Mouse (Mus musculus) splenic B cell, adult 2 months (primary cell): ENCODE data around the gene Gm10762.

Experiments
- DNase-seq: peaks from one replicate; pipeline ENCODE4 v3.0.0-alpha.2; 2011; ENCODE audit warnings: low read depth, low spot score
- H3K27me3 ChIP-seq: 2 replicates; pipeline ENCODE4 v1.6.1; 2012; ENCODE audit warnings: mild to moderate bottlenecking, low read length, moderate library complexity, mixed read lengths; ENCODE audit not compliant: control insufficient read depth, poor library complexity, insufficient read depth, severe bottlenecking
- H3K36me3 ChIP-seq: 2 replicates; pipeline ENCODE4 v1.6.1; 2012; ENCODE audit warnings: mild to moderate bottlenecking, low read length, moderate library complexity, mixed read lengths; ENCODE audit not compliant: control insufficient read depth, poor library complexity, insufficient read depth, severe bottlenecking

Gene Gm10762

GRCm38 (mm10) chr2:128943538-128944528 is 23.7 kb downstream of the Gm10762 start, which contains the start of gene Zc3h8:
Zc3h8 (minus strand) TSS chr2:128944077.
- Histone ChIP-seq H3K27me3 (no peaks in the 10 kb centered on the region; the same call in 1 of the 2 replicates), H3K36me3 (0 out of 2 replicates have a peak, but pooled peaks cover 2% of the 10 kb centered on the region)
- DNase-seq, result peak; percentile 99

GRCm38 (mm10) chr2:128936256-128936655 is 31.3 kb downstream of the Gm10762 start:
- peaks cover 14% of the 10 kb centered on the region for H3K36me3 ChIP-seq
- H3K27me3 ChIP-seq, result no peaks in the 10 kb centered on the region; the same call in 1 of the 2 replicates
- no peak for DNase-seq

- no peak for DNase-seq
- Histone ChIP-seq H3K27me3 (no peaks in the 10 kb centered on the region), H3K36me3 (peaks cover 7% of the 10 kb centered on the region)
Observed at GRCm38 (mm10) chr2:128930704-128931103, 36.8 kb downstream of the Gm10762 start.

- Histone ChIP-seq H3K27me3 (no peaks in the 10 kb centered on the region), H3K36me3 (peaks cover 7% of the 10 kb centered on the region)
- DNase-seq, result no peak
Observed at GRCm38 (mm10) chr2:128928446-128928845, 39.1 kb downstream of the Gm10762 start.

GRCm38 (mm10) chr2:128924799-128925198 is 42.7 kb downstream of the Gm10762 start:
- DNase-seq, result no peak
- peaks cover 2% of the 10 kb centered on the region; the same call in 1 of the 2 replicates for H3K36me3 ChIP-seq
- H3K27me3 ChIP-seq, result no peaks in the 10 kb centered on the region
